Mouse (Mus musculus) cerebellum, postnatal 4 days (tissue): ENCODE data around the gene 1110065P20Rik.

ENCODE experiments used
- DNase-seq, 2 experiments: peaks; one replicate each; pipeline ENCODE4 v3.0.0; 2022; ENCODE audit warnings: low spot score in 2 of 2, mixed read lengths in 1 of 2

The 1110065P20Rik gene

GRCm38 (mm10) chr4:124850933-124851658 is at the start of gene 1110065P20Rik:
Gene 1110065P20Rik (minus strand): TSS chr4:124851196.
- DNase-seq, result peak; percentile 49 to 55

GRCm38 (mm10) chr4:124899906-124900305 is 48.9 kb upstream of the 1110065P20Rik start:
- no peak for DNase-seq

- no peak for DNase-seq
Measured at GRCm38 (mm10) chr4:124898428-124898827, 47.4 kb upstream of the 1110065P20Rik start.

GRCm38 (mm10) chr4:124894508-124895428 is 43.8 kb upstream of the 1110065P20Rik start:
- DNase-seq, result peak in 1 of 2 experiments; percentile 48

- no peak for DNase-seq
Measured at GRCm38 (mm10) chr4:124893769-124894168, 42.8 kb upstream of the 1110065P20Rik start.

GRCm38 (mm10) chr4:124890831-124891230 is 39.8 kb upstream of the 1110065P20Rik start:
- no peak for DNase-seq

- no peak for DNase-seq
Measured at GRCm38 (mm10) chr4:124889935-124890334, 38.9 kb upstream of the 1110065P20Rik start.

- no peak for DNase-seq
Measured at GRCm38 (mm10) chr4:124888702-124889101, 37.7 kb upstream of the 1110065P20Rik start.

GRCm38 (mm10) chr4:124882151-124882729 is 31.2 kb upstream of the 1110065P20Rik start:
- no peak for DNase-seq

- DNase-seq, result peak; percentile 83 to 91
Measured at GRCm38 (mm10) chr4:124881341-124881908, 30.4 kb upstream of the 1110065P20Rik start.

- no peak for DNase-seq
Measured at GRCm38 (mm10) chr4:124880599-124880998, 29.6 kb upstream of the 1110065P20Rik start, which contains the start of gene Epha10. Gene Epha10 (plus strand): TSS chr4:124880899.

- no peak for DNase-seq
Measured at GRCm38 (mm10) chr4:124872719-124873118, 21.7 kb upstream of the 1110065P20Rik start.

GRCm38 (mm10) chr4:124861283-124862188 is 10.5 kb upstream of the 1110065P20Rik start, which contains the start of gene Maneal:
Gene Maneal (minus strand): TSS chr4:124862171.
- peak in 1 of 2 experiments; percentile 27 for DNase-seq

GRCm38 (mm10) chr4:124860446-124860845 is 9.4 kb upstream of the 1110065P20Rik start:
- peak in 1 of 2 experiments; percentile 44 for DNase-seq

GRCm38 (mm10) chr4:124858370-124858769 is 7.4 kb upstream of the 1110065P20Rik start:
- no peak for DNase-seq

GRCm38 (mm10) chr4:124856294-124856693 is 5.3 kb upstream of the 1110065P20Rik start:
- no peak for DNase-seq

- DNase-seq, result peak; percentile 85 to 96
Measured at GRCm38 (mm10) chr4:124850261-124850913, 609 bp downstream of the 1110065P20Rik start, which contains the start of gene Yrdc. Gene Yrdc (plus strand): TSS chr4:124850679.

GRCm38 (mm10) chr4:124849631-124850260 is 1.2 kb downstream of the 1110065P20Rik start:
- peak; percentile 41 to 82 for DNase-seq

GRCm38 (mm10) chr4:124847573-124847972 is 3.4 kb downstream of the 1110065P20Rik start:
- DNase-seq, result peak; percentile 81 to 91
